Mouse (Mus musculus): ENCODE data around the gene Spaca4. TPM values are rescaled to one million over a fixed set of nuclear protein-coding genes. Genes with fewer than 3 reads are reported as not detected.

Gene Spaca4
- not detected in 2 replicates for polyA plus RNA-seq (2012; rRNA removed)

- DNase-seq (ENCODE audit: low spot score): no peak
These were observed at the start of gene Spaca4 for GRCm38 (mm10) chr7:45725713-45726112. Gene Spaca4 (minus strand): TSS chr7:45725813.

- no peak for DNase-seq (ENCODE audit: low spot score)
These were observed 49.6 kb upstream of the Spaca4 start for GRCm38 (mm10) chr7:45775237-45775636.

GRCm38 (mm10) chr7:45771101-45771500 is 45.5 kb upstream of the Spaca4 start:
- DNase-seq (ENCODE audit: low spot score): no peak

GRCm38 (mm10) chr7:45770427-45771082 is 44.9 kb upstream of the Spaca4 start:
- no peak for DNase-seq (ENCODE audit: low spot score)

GRCm38 (mm10) chr7:45767500-45767899 is 41.9 kb upstream of the Spaca4 start:
- no peak for DNase-seq (ENCODE audit: low spot score)

GRCm38 (mm10) chr7:45766764-45767163 is 41.2 kb upstream of the Spaca4 start:
- DNase-seq (ENCODE audit: low spot score): no peak

- DNase-seq (ENCODE audit: low spot score): no peak
These were observed 40.4 kb upstream of the Spaca4 start for GRCm38 (mm10) chr7:45765995-45766394.

- no peak for DNase-seq (ENCODE audit: low spot score)
These were observed 34.5 kb upstream of the Spaca4 start for GRCm38 (mm10) chr7:45760151-45760550.

- peak; percentile 48 for DNase-seq (ENCODE audit: low spot score)
These were observed 33.8 kb upstream of the Spaca4 start for GRCm38 (mm10) chr7:45759400-45759799.

GRCm38 (mm10) chr7:45755703-45756102 is 30.1 kb upstream of the Spaca4 start:
- no peak for DNase-seq (ENCODE audit: low spot score)

- no peak for DNase-seq (ENCODE audit: low spot score)
These were observed 24.5 kb upstream of the Spaca4 start for GRCm38 (mm10) chr7:45750162-45750561.

- no peak for DNase-seq (ENCODE audit: low spot score)
These were observed 23.8 kb upstream of the Spaca4 start for GRCm38 (mm10) chr7:45749401-45749800.

- DNase-seq (ENCODE audit: low spot score): no peak
These were observed 22.5 kb upstream of the Spaca4 start for GRCm38 (mm10) chr7:45748110-45748509.

GRCm38 (mm10) chr7:45747450-45747849 is 21.8 kb upstream of the Spaca4 start:
- no peak for DNase-seq (ENCODE audit: low spot score)

- no peak for DNase-seq (ENCODE audit: low spot score)
These were observed 20.9 kb upstream of the Spaca4 start for GRCm38 (mm10) chr7:45746518-45746917.

GRCm38 (mm10) chr7:45744387-45744786 is 18.8 kb upstream of the Spaca4 start:
- DNase-seq (ENCODE audit: low spot score): no peak

- no peak for DNase-seq (ENCODE audit: low spot score)
These were observed 16.7 kb upstream of the Spaca4 start for GRCm38 (mm10) chr7:45742338-45742737.

GRCm38 (mm10) chr7:45741777-45742176 is 16.2 kb upstream of the Spaca4 start:
- no peak for DNase-seq (ENCODE audit: low spot score)

- DNase-seq (ENCODE audit: low spot score): no peak
These were observed 15.7 kb upstream of the Spaca4 start for GRCm38 (mm10) chr7:45741308-45741707.

GRCm38 (mm10) chr7:45739820-45740219 is 14.2 kb upstream of the Spaca4 start:
- DNase-seq (ENCODE audit: low spot score): no peak

- DNase-seq (ENCODE audit: low spot score): no peak
These were observed 13.7 kb upstream of the Spaca4 start for GRCm38 (mm10) chr7:45739162-45739763.

GRCm38 (mm10) chr7:45733477-45733876 is 7.9 kb upstream of the Spaca4 start:
- no peak for DNase-seq (ENCODE audit: low spot score)

- no peak for DNase-seq (ENCODE audit: low spot score)
These were observed 5.3 kb upstream of the Spaca4 start for GRCm38 (mm10) chr7:45730727-45731431.

All from urinary bladder, adult 2 months (tissue).